Mouse (Mus musculus) brain, embryonic 14.5 days (tissue): ENCODE results near the gene Cox8a.

Experiments used
- CTCF ChIP-seq: fragments of 200-500 bp; IDR thresholded peaks from 2 replicates; pipeline ENCODE4 v1.5.1; 2012; ENCODE audit warnings: inconsistent platforms, mild to moderate bottlenecking, moderate library complexity, borderline replicate concordance; ENCODE audit not compliant: insufficient read depth, insufficient read length; ENCODE audit errors: extremely low read depth
- POLR2A ChIP-seq: fragments of 200-500 bp; IDR thresholded peaks from 2 replicates; pipeline ENCODE4 v1.6.1; 2012; ENCODE audit warnings: mild to moderate bottlenecking, inconsistent platforms, borderline replicate concordance; ENCODE audit not compliant: poor library complexity, insufficient read depth, insufficient read length, severe bottlenecking; ENCODE audit errors: extremely low read depth

GRCm38 (mm10) chr19:7235461-7235860 lies 18.0 kb upstream of the Cox8a start:
- TF ChIP-seq POLR2A (no peak), CTCF (no peak)
